Mouse (Mus musculus) midbrain, embryonic 10.5 days (tissue): ENCODE data around the gene Ptpn12. TPM values are rescaled to one million over a fixed set of nuclear protein-coding genes. Genes with fewer than 3 reads are reported as not detected.

ENCODE experiments used
- DNase-seq: peaks from one replicate; pipeline ENCODE4 v3.0.0-alpha.2; 2017; ENCODE audit warnings: low spot score
- H3K27ac ChIP-seq: fragments of 300-500 bp; sonication (generic); replicated peaks from 2 replicates; pipeline ENCODE4 v1.5.1; 2016; ENCODE audit warnings: mild to moderate bottlenecking
- H3K27me3 ChIP-seq: fragments of 300-500 bp; sonication (generic); 2 replicates; pipeline ENCODE4 v1.6.1; 2016; ENCODE audit warnings: low read depth, mild to moderate bottlenecking; ENCODE audit not compliant: poor library complexity, severe bottlenecking
- H3K36me3 ChIP-seq: fragments of 300-500 bp; sonication (generic); 2 replicates; pipeline ENCODE4 v1.6.1; 2016; ENCODE audit warnings: mild to moderate bottlenecking, moderate library complexity
- H3K4me1 ChIP-seq: fragments of 300-500 bp; sonication (generic); 2 replicates; pipeline ENCODE4 v1.6.1; 2016
- H3K4me3 ChIP-seq: fragments of 300-500 bp; sonication (generic); 2 replicates; pipeline ENCODE4 v1.5.1; 2016; ENCODE audit warnings: mild to moderate bottlenecking, moderate library complexity
- H3K9me3 ChIP-seq: fragments of 300-500 bp; sonication (generic); replicated peaks from 2 replicates; pipeline ENCODE4 v1.6.1; 2016; ENCODE audit warnings: mild to moderate bottlenecking
- WGBS: fragments of 180-500 bp; shearing (Covaris S2); methylation state at CpG from one replicate; pipeline ENCODE4 v1.1.7; 2016; 5-methylcytosine and 5-hydroxymethylcytosine counted together
- polyA plus RNA-seq: library from polyadenylated mRNA; unstranded; fragments of >200 nt; fragmentation: Nextera tagmentation; extraction: Ambion mirVana; gene quantifications from 2 replicates; pipeline ENCODE4 v1.2.1, GENCODE M21; 2016

Gene Ptpn12
- polyA plus RNA-seq, result 22.6 and 25.1 TPM in 2 replicates

DNA sequence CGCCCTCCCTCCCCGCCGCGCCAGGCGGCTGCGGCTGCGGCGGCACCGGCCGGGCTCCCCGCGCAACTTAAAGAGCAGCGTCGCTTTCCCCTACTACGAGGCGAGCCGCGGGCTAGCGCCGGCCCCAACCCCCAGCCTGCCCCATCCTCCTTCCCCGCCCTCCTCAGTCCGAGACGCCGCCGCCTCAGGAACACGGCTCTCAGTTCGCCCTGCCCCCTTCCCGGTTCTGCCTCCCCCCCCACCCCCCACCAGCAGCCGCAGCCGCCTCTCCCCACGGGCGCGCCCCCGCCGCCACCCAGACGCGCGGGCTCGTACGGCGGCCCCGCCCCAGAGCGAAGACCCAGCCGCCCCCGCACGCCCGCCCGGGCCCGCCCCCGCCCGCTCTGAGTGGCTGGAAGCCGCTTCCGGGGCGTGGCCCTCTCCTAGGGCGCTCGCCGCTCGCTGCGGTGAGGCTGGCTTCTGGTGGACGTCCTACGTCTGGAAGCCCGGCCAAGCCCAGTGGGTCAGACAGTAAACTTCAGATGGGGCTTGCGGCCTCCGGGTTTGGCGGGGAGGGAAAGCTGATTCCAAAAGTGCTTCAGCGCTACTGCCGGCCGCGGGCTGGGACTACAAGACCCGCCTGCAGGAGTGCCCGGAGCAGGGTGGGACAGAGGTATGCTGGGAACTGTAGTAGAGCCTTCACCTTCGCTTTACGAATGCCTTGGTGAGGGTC, at the start of gene Ptpn12:
Gene Ptpn12 (minus strand): TSS at position 92 of the 712 bp plus-strand sequence.
- no peaks in the 10 kb centered on the region for H3K27me3 ChIP-seq
- H3K4me1 ChIP-seq, result peaks cover 23% of the 10 kb centered on the region
- H3K27ac ChIP-seq, result peak within 1 kb of the TSS; percentile 99
- H3K4me3 ChIP-seq, result peak within 1 kb of the TSS; percentile 96
- H3K9me3 ChIP-seq, result no peaks in the 10 kb centered on the region
- WGBS, result under 1% methylated on average over 59 of the region's 73 CpGs
- H3K36me3 ChIP-seq, result no peaks in the 10 kb centered on the region
- peak; percentile 97 for DNase-seq

DNA sequence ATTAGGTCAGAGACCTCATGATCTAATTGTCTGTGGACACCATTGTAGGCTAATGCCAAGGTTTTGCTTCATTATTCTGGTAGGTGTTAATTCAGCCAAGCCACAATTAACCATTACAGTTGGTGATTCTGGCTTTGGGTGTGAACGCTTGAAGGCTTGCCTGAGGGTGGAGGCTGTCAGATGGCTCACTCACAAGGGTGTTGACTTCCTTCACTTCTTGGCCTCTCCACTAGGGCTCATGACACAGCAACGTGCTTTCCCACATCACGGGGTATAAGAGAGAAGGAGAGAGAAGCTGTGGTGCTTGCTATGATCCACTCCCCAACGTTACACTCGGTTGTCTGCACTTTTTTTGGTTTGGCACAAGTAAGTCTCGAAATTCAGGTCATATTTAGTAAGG, 35.5 kb upstream of the Ptpn12 start:
- H3K9me3 ChIP-seq, result no peaks in the 10 kb centered on the region
- no peaks in the 10 kb centered on the region for H3K4me1 ChIP-seq
- WGBS, result 80% methylated on average over 6 of the region's 6 CpGs
- no peaks in the 10 kb centered on the region for H3K36me3 ChIP-seq
- H3K27ac ChIP-seq, result no peak overlapping the region
- H3K27me3 ChIP-seq, result no peaks in the 10 kb centered on the region
- no peak overlapping the region for H3K4me3 ChIP-seq
- DNase-seq, result no peak

DNA sequence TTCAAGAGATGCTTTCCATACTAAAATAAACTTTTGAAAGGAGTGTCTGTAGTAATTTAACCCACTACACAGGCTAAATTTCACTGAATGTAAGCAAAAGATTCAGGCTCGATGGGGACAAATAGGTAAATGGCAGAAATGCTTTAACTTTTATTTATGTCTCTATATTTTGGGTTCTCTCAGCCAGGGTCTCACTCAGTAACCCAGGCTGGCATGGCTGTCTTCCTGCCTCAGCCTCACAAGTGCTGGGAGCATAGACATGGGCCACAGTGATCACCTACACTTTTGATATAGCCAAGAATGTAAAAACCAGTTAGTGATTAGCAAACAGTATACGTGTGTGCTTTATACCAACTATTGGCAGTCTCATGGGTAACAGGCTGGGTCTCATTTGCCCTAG, 1.5 kb upstream of the Ptpn12 start:
- Histone ChIP-seq H3K4me3 (peak overlapping the region; percentile 96), H3K4me1 (peaks cover 23% of the 10 kb centered on the region), H3K27me3 (no peaks in the 10 kb centered on the region), H3K36me3 (no peaks in the 10 kb centered on the region), H3K27ac (no peak overlapping the region), H3K9me3 (no peaks in the 10 kb centered on the region)
- no peak for DNase-seq
- 88% methylated on average over 2 of the region's 2 CpGs for WGBS

DNA sequence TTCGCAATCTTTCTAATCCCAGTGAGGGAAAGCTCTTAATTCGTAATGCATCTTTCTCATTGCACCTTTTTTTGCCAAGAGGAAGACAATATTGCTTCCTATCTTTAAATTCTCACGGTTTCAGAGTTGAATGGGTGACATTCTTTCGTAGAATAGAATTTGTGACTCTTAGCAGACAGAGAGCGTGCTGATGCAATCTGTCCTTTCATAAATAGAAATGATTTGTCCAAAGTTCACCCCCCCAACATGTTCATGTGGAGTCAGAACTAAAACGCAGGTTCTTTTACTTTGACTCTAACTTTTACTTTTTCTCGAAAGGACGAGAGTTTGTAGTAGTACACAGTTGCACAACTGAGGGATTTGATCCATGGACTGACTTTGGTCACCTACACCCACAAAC, 884 bp upstream of the Ptpn12 start:
- Histone ChIP-seq H3K27ac (peak overlapping the region; percentile 99), H3K9me3 (no peaks in the 10 kb centered on the region), H3K4me1 (peaks cover 23% of the 10 kb centered on the region), H3K4me3 (peak overlapping the region; percentile 96), H3K36me3 (no peaks in the 10 kb centered on the region), H3K27me3 (no peaks in the 10 kb centered on the region)
- no peak for DNase-seq
- WGBS, result 17% methylated on average over 8 of the region's 8 CpGs

DNA sequence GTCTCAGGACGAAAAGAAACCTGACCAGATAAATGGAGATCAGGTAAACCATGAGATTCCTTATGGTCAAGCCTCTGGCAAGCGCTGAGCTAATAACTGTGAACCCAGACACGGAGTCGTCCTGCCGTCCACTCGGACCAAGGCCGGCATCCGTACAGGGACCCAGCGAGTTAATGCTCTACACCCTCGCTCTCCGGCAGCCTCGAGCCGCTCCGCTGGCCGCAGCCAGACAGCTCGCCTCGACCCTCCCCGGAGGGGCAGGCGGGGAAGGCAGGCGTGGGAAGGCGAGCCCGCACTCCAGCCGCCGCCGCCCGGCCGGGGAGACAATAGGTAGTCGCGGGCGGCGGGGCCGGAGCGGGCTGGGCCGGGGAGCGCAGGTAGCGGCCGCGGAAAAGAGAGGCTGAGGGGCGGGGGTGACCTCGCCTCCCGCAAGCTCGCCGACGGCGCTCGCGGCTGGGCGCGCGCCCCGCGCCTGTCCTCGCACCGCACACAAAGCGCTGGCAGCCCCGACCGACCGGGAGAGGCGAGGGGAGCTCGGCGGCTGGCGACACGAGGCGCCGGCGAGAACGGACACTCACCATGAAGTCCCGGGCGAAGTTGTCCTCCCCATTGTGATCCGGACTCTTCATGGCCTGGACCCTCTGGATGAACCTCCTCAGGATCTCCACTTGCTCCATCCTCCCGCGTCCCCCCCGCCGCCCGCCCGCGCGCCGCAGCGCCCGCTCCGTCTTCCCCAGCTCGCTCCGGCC, 466 bp downstream of the Ptpn12 start:
- Histone ChIP-seq H3K27ac (peak overlapping the region; percentile 99), H3K4me3 (peak overlapping the region; percentile 96)

DNA sequence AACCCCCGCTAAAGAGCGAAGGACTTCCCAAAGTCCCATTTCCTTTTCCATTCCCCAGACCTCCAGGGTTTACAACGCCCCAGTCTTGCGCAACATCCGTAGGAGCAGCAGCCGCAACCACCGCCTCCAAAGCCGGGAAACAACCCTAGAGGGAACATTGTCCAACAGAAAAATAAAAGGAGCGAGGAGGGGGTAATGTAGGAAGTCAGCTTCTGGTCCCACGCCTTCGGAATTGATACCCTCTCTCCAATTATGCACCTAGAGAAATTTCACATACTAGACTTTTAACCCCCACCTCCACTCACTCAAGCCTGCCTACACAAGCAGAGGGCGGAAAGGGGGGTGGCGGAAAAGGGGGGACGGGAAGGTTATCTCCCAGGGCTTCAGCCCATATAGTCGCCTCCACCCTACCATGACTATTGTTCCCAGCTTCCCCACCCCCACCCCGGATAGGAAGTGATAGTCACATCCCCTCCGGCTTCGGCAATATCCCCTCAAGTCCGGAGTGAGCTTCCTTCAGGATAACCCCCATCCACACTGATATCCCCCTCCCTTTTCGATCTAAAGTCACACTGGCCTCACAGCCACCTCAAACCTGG, 1.1 kb downstream of the Ptpn12 start:
- H3K4me1 ChIP-seq, result peaks cover 23% of the 10 kb centered on the region
- 1% methylated on average over 20 of the region's 20 CpGs for WGBS
- H3K27ac ChIP-seq, result peak overlapping the region; percentile 99
- H3K36me3 ChIP-seq, result no peaks in the 10 kb centered on the region
- peak overlapping the region; percentile 96 for H3K4me3 ChIP-seq
- H3K9me3 ChIP-seq, result no peaks in the 10 kb centered on the region
- no peaks in the 10 kb centered on the region for H3K27me3 ChIP-seq
- peak; percentile 68 for DNase-seq

More for the DNA sequence above, 466 bp downstream of the Ptpn12 start:
- DNase-seq, result no peak
- no peaks in the 10 kb centered on the region for H3K36me3 ChIP-seq
- WGBS, result under 1% methylated on average over 48 of the region's 84 CpGs
- H3K4me1 ChIP-seq, result peaks cover 23% of the 10 kb centered on the region
- H3K27me3 ChIP-seq, result no peaks in the 10 kb centered on the region
- no peaks in the 10 kb centered on the region for H3K9me3 ChIP-seq

DNA sequence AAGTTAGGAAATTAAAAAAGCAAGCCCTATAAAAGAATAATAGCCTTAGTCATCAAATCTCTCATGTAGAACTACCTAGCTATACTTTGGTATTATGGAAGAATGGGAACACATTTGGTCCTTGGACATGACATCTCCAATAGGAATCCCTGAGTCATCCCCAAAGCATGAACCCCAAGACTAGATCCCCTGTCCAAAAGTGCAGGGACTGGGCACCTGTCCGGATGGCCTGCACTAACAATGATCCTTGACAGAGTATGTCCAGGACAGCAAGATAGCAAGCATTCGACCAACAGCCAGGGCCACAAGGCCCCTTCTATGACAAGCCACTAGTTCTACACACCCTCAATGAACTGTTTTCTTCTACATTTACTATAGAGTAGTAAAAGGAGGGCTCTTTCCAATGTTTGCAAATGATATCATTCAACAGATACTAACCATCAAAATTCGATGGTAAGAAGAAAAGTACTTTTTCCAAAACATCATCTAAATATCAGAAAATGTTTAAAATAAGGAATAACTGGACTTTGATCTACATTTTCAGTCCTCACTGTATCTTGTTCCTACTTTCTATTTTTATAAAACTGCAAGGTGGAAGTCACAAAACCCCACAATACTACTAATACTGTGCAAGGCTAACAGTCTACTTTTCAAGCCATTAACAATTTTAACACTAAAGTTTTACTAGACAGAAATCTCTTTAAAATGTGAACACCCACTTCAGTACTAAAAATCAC, 2.0 kb downstream of the Ptpn12 start:
- peak overlapping the region; percentile 99 for H3K27ac ChIP-seq
- H3K4me3 ChIP-seq, result peak overlapping the region; percentile 96
- no peaks in the 10 kb centered on the region for H3K27me3 ChIP-seq
- WGBS, result 69% methylated on average over 3 of the region's 3 CpGs
- peaks cover 23% of the 10 kb centered on the region for H3K4me1 ChIP-seq
- peaks cover 7% of the 10 kb centered on the region for H3K36me3 ChIP-seq
- DNase-seq, result no peak
- no peaks in the 10 kb centered on the region; the same call in 1 of the 2 replicates for H3K9me3 ChIP-seq

DNA sequence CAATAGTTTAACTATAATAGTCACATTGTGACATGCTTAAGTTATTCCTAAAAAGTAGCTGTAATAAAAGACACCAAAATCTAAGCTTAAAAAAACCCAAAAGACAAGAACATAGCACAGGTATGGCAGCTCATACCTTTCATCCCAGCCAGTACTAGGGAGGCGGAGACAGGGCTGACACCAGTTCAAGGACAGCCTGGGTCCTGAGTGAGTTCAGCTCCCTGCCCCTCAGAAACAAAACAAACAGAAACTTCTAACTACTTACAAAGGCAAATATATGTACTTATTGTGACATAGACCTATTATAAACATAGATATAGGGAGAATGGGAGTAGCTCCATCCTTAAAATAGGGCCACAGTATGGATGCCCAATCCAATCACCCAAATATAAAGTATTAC, 3.2 kb downstream of the Ptpn12 start:
- no peak for DNase-seq
- 97% methylated on average over 1 of the region's 1 CpGs for WGBS
- Histone ChIP-seq H3K9me3 (no peaks in the 10 kb centered on the region; the same call in 1 of the 2 replicates), H3K4me1 (peaks cover 23% of the 10 kb centered on the region), H3K36me3 (peaks cover 9% of the 10 kb centered on the region), H3K4me3 (no peak overlapping the region), H3K27ac (no peak overlapping the region), H3K27me3 (no peaks in the 10 kb centered on the region)

DNA sequence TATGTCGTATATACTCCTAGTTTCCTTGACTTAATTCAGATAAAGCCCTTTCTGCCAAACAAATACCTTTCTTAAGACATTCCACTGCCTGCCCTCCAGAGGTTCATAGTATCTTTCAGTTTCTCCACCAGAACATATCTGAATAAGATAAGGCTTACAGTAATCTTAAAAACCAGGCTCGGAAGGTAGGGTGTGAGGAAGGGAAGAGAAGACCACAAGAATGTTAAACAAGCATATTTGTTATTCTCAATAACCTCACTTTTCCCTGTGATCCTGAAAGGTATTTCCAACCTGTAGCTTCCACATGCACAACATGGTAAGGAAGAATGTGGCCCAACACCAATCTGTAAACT, 5.0 kb downstream of the Ptpn12 start:
- H3K27ac ChIP-seq, result no peak overlapping the region
- H3K4me3 ChIP-seq, result no peak overlapping the region
- 86% methylated on average over 2 of the region's 2 CpGs for WGBS
- DNase-seq, result no peak
- no peaks in the 10 kb centered on the region; the same call in 1 of the 2 replicates for H3K9me3 ChIP-seq
- H3K4me1 ChIP-seq, result peaks cover 14% of the 10 kb centered on the region
- no peaks in the 10 kb centered on the region for H3K27me3 ChIP-seq
- H3K36me3 ChIP-seq, result peaks cover 9% of the 10 kb centered on the region

DNA sequence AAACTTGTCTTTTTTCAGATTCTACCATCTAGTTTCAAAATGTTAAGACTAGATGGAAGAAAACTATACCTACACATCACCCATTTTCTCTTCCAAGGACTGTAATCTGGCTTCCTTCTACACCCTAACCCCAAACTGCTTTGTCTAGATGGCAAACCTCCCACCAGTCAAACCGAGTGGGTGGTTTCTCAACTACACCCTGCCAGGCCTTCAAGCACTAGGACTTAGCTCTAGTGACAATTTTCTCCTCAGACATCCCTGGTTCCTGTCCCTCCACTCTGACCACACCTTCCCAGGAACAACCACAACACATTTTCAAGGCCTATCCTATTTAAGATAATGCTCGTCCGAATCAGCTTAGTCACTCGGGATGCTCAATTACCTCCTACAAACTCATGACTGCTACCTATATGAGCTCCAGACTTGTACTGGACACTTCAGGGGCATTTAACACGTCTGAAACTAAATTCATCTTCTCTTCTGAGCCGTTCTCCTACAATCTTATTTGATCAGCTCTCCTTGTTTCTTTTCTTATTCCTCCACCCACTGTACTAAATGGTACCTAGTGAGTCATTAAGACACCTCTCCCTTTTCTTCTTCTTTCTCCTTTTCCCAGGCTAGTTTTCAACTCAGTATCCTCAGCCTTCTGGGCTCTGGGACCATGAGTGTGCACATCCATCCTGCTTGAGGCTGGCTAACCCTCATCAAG, 5.5 kb downstream of the Ptpn12 start:
- peaks cover 14% of the 10 kb centered on the region for H3K4me1 ChIP-seq
- 87% methylated on average over 6 of the region's 6 CpGs for WGBS
- DNase-seq, result no peak
- no peaks in the 10 kb centered on the region for H3K27me3 ChIP-seq
- no peak overlapping the region for H3K27ac ChIP-seq
- H3K4me3 ChIP-seq, result no peak overlapping the region
- no peaks in the 10 kb centered on the region; the same call in 1 of the 2 replicates for H3K9me3 ChIP-seq
- peaks cover 11% of the 10 kb centered on the region for H3K36me3 ChIP-seq

DNA sequence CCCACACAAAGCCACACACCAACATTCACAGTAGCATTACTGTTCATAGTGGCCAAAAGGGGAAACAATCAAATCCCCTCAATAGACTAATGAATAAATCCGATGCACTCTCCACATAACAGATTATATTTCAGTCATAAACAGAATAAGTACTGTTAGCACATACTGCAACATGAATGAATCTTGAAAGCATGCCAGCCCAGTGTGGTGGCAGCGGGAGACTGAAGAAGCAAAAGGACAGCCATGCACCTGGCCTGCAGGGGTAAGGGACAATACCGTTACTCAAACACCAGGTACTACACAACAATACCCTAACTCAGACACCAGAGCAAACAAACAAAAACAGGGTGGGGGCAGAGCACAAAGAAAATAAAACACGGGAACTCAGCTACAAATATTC, 6.7 kb downstream of the Ptpn12 start:
- Histone ChIP-seq H3K27ac (no peak overlapping the region), H3K4me1 (peaks cover 10% of the 10 kb centered on the region), H3K4me3 (no peak overlapping the region), H3K27me3 (no peaks in the 10 kb centered on the region), H3K36me3 (peaks cover 11% of the 10 kb centered on the region), H3K9me3 (no peaks in the 10 kb centered on the region; the same call in 1 of the 2 replicates)
- DNase-seq, result no peak
- WGBS, result 95% methylated on average over 4 of the region's 4 CpGs

DNA sequence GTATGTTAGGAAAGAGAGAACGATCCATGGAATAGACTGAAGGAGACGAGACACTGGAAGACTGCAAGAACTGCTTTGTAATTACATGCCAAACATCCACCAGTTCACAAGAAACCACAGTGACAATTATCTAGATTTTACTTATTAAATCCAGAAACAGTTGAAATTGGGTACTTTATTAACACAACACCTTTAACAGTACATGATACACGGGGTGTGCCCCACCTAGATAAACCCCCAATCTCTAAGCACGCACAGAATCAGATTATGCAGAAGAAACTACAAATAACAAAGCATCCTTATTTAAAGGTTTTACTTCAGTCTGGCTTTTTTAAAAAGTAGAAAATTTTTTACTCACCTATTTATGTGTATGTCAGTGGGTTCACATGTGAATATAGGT, 8.6 kb downstream of the Ptpn12 start:
- Histone ChIP-seq H3K9me3 (no peaks in the 10 kb centered on the region; the same call in 1 of the 2 replicates), H3K36me3 (peaks cover 11% of the 10 kb centered on the region), H3K4me3 (no peak overlapping the region), H3K27ac (no peak overlapping the region), H3K4me1 (no peaks in the 10 kb centered on the region), H3K27me3 (no peaks in the 10 kb centered on the region)
- WGBS, result 95% methylated on average over 4 of the region's 4 CpGs
- DNase-seq, result no peak
